Comparison of ENCODE assay signal across 29 mouse cellular contexts in genomic region chr1:131211655-131212054, GRCm38 (mm10). TPM values are rescaled to one million over a fixed set of nuclear protein-coding genes. Genes with fewer than 3 reads are reported as not detected.
"Had no signal": no experiment of that assay in that cellular context is flagged by ENCODE, and none has a peak within 500 bp of the region (broad histone marks: within the 10 kb centered on the region; RNA-seq: fewer than 3 reads in every experiment).

No protein-coding gene starts in this region.

- ATAC-seq: forebrain, embryonic 13.5 days; forebrain, embryonic 14.5 days; forebrain, embryonic 15.5 days; forebrain, embryonic 16.5 days; forebrain, postnatal 0 days had no signal

- DNase-seq: cerebellum, adult 2 months; cerebellum, adult 8-10 months; cerebellum, adult 9-10 months; cerebellum, adult 9-11 months; cerebellum, postnatal 10 days; cerebellum, postnatal 14 days; cerebellum, postnatal 25 days; cerebellum, postnatal 36 days; embryo, embryonic 11 days; forebrain, postnatal 0 days; gastrocnemius, adult 2 months; gastrocnemius, postnatal 10 days; gastrocnemius, postnatal 14 days; gastrocnemius, postnatal 25 days; gastrocnemius, postnatal 36 days; heart, adult 11 months; heart, adult 18-20 months; heart, adult 2 months had no signal

- H3K27me3 ChIP-seq: embryonic facial prominence, embryonic 12.5 days; embryonic facial prominence, embryonic 13.5 days; embryonic facial prominence, embryonic 15.5 days; forebrain, embryonic 12.5 days; forebrain, embryonic 13.5 days; forebrain, embryonic 15.5 days had no signal

- H3K9ac ChIP-seq: embryonic facial prominence, embryonic 12.5 days; embryonic facial prominence, embryonic 13.5 days; embryonic facial prominence, embryonic 15.5 days; forebrain, embryonic 12.5 days; forebrain, embryonic 13.5 days; forebrain, embryonic 15.5 days; forebrain, postnatal 0 days had no signal

- H3K4me1 ChIP-seq: forebrain, embryonic 12.5 days; forebrain, embryonic 13.5 days had no signal

- H3K27ac ChIP-seq: embryonic facial prominence, embryonic 10.5 days; embryonic facial prominence, embryonic 12.5 days; embryonic facial prominence, embryonic 13.5 days; embryonic facial prominence, embryonic 15.5 days; forebrain, embryonic 10.5 days; forebrain, embryonic 12.5 days; forebrain, embryonic 13.5 days; forebrain, embryonic 15.5 days; gastrocnemius, adult 2 months; heart, adult 2 months had no signal

- H3K4me3 ChIP-seq: embryonic facial prominence, embryonic 10.5 days; embryonic facial prominence, embryonic 12.5 days; embryonic facial prominence, embryonic 13.5 days; embryonic facial prominence, embryonic 15.5 days; erythroblast, embryonic 14.5 days; forebrain, embryonic 10.5 days; forebrain, embryonic 12.5 days; forebrain, embryonic 13.5 days; forebrain, embryonic 15.5 days; gastrocnemius, adult 2 months; heart, adult 2 months had no signal

- H3K9me3 ChIP-seq: embryonic facial prominence, embryonic 10.5 days; embryonic facial prominence, embryonic 12.5 days; embryonic facial prominence, embryonic 13.5 days; embryonic facial prominence, embryonic 15.5 days; forebrain, embryonic 10.5 days; forebrain, embryonic 12.5 days; forebrain, embryonic 13.5 days; forebrain, embryonic 15.5 days had no signal

- H3K4me2 ChIP-seq: embryonic facial prominence, embryonic 12.5 days; embryonic facial prominence, embryonic 13.5 days; embryonic facial prominence, embryonic 15.5 days; forebrain, embryonic 12.5 days; forebrain, embryonic 13.5 days; forebrain, embryonic 15.5 days had no signal

- H3K36me3 ChIP-seq: embryonic facial prominence, embryonic 10.5 days; embryonic facial prominence, embryonic 12.5 days; embryonic facial prominence, embryonic 13.5 days; embryonic facial prominence, embryonic 15.5 days; forebrain, embryonic 10.5 days; forebrain, embryonic 12.5 days; forebrain, embryonic 15.5 days had no signal

RNA-seq across cellular contexts. Expression of gene Rassf5, which starts 33.4 kb away (rescaled TPM):
- polyA plus RNA-seq: erythroblast, embryonic 14.5 days had no signal
